Mouse (Mus musculus) kidney, postnatal 25 days (tissue): Measurements from ENCODE around the gene Coro1c.

Source experiments
- DNase-seq, 2 experiments: peaks; one replicate each; pipeline ENCODE4 v3.0.0; 2021; ENCODE audit warnings: mixed read lengths in 2 of 2

Gene Coro1c

GRCm38 (mm10) chr5:113854494-113854893 lies 54.1 kb downstream of the Coro1c start:
- peak; percentile 86 to 88 for DNase-seq

GRCm38 (mm10) chr5:113853541-113853940 lies 55.0 kb downstream of the Coro1c start:
- no peak for DNase-seq

GRCm38 (mm10) chr5:113852463-113852862 lies 56.1 kb downstream of the Coro1c start:
- DNase-seq: no peak

- no peak for DNase-seq
Measured at GRCm38 (mm10) chr5:113850680-113851230, 57.8 kb downstream of the Coro1c start.

- no peak for DNase-seq
Measured at GRCm38 (mm10) chr5:113847636-113848035, 60.9 kb downstream of the Coro1c start.

GRCm38 (mm10) chr5:113846656-113847055 lies 61.9 kb downstream of the Coro1c start:
- DNase-seq: no peak

GRCm38 (mm10) chr5:113845627-113846026 lies 62.9 kb downstream of the Coro1c start:
- DNase-seq: no peak

GRCm38 (mm10) chr5:113844721-113845120 lies 63.8 kb downstream of the Coro1c start:
- peak; percentile 57 to 67 for DNase-seq

GRCm38 (mm10) chr5:113844106-113844505 lies 64.5 kb downstream of the Coro1c start:
- no peak for DNase-seq

GRCm38 (mm10) chr5:113842906-113843305 lies 65.7 kb downstream of the Coro1c start:
- DNase-seq: no peak

- no peak for DNase-seq
Measured at GRCm38 (mm10) chr5:113842244-113842643, 66.3 kb downstream of the Coro1c start.

- DNase-seq: no peak
Measured at GRCm38 (mm10) chr5:113841243-113842225, 67.0 kb downstream of the Coro1c start.

- no peak for DNase-seq
Measured at GRCm38 (mm10) chr5:113840443-113840842, 68.1 kb downstream of the Coro1c start.

- no peak for DNase-seq
Measured at GRCm38 (mm10) chr5:113836961-113837360, 71.6 kb downstream of the Coro1c start.

GRCm38 (mm10) chr5:113833316-113833947 lies 75.1 kb downstream of the Coro1c start:
- DNase-seq: no peak

GRCm38 (mm10) chr5:113832490-113832901 lies 76.1 kb downstream of the Coro1c start, which contains the start of gene Selplg:
Gene Selplg, minus strand, starts transcription at chr5:113832644.
- DNase-seq: no peak

GRCm38 (mm10) chr5:113831741-113832140 lies 76.8 kb downstream of the Coro1c start:
- DNase-seq: no peak

GRCm38 (mm10) chr5:113830796-113831195 lies 77.8 kb downstream of the Coro1c start:
- DNase-seq: no peak

- peak; percentile 28 to 61 for DNase-seq
Measured at GRCm38 (mm10) chr5:113830292-113830643, 78.3 kb downstream of the Coro1c start.

- no peak for DNase-seq
Measured at GRCm38 (mm10) chr5:113829566-113830291, 78.8 kb downstream of the Coro1c start.

- DNase-seq: no peak
Measured at GRCm38 (mm10) chr5:113828481-113828880, 80.1 kb downstream of the Coro1c start.

GRCm38 (mm10) chr5:113827991-113828411 lies 80.6 kb downstream of the Coro1c start:
- no peak for DNase-seq

- DNase-seq: no peak
Measured at GRCm38 (mm10) chr5:113826619-113827018, 81.9 kb downstream of the Coro1c start.
